In the genomic region with DNA sequence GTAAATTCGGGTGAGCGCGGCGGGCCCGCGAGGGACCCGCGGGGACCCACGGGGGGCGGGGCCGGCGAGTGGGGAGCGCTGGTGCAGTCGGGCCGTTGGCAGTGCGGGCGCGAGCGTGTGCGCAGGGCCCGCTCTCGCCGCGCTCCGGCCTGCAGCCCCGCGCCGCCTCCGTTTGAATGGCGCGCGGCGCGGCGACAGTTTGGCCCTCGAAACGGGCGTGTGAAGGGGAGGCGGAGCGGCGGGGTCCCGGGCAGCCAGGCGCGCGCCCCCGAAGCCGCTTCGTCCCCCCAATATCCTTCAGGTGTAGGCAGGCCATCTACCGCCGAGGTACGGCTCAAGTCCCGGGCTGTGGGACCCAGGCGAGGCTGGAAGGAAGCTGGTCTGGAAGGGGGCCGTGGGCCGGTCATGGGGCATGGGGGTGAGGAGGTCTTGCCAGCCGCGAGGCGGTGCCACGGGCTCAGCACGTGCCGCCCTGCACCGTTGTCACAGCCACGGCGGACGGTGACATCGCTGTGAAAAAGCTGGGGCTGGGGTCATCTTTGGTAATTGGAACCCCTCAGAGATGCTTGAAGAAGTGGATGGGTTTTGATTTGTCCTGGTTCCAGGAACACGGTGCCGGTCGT, we compare ENCODE assay signal across 8 mouse cellular contexts. TPM values are rescaled to one million over a fixed set of nuclear protein-coding genes. Genes with fewer than 3 reads are reported as not detected.
A peak's percentile ranks its signal among the peaks of the same experiment; 100 is the strongest.
DNase-seq lines count a peak whose midpoint lies in the region; ATAC-seq lines count a peak whose summit lies in the region.

No protein-coding gene starts in this region.

- H3K36me3 ChIP-seq in embryonic facial prominence, embryonic 12.5 days, result no peaks in the 10 kb centered on the region
- H3K36me3 ChIP-seq in liver, embryonic 15.5 days (replicated peaks), result no peaks in the 10 kb centered on the region

- peak overlapping the region; percentile 64 for H3K4me2 ChIP-seq in embryonic facial prominence, embryonic 12.5 days (replicated peaks)
- H3K4me2 ChIP-seq in liver, embryonic 15.5 days, result peak overlapping the region; percentile 90

- peak overlapping the region; percentile 93 for H3K9ac ChIP-seq in embryonic facial prominence, embryonic 12.5 days
- H3K9ac ChIP-seq in liver, embryonic 15.5 days, result peak overlapping the region; percentile 84

- peak; percentile 21 for ATAC-seq in activated CD4-positive, CD25-positive, alpha-beta regulatory T cell, adult 4 months
- peak; percentile 32; the same call in 1 of the 2 replicates for ATAC-seq in embryonic facial prominence, embryonic 12.5 days (ENCODE audit: insufficient number of reproducible peaks, insufficient read depth, low FRiP score, low TSS enrichment)
- peak; percentile 59 for ATAC-seq in liver, embryonic 15.5 days (ENCODE audit: insufficient read depth)

- peak overlapping the region; percentile 92 for H3K27ac ChIP-seq in embryonic facial prominence, embryonic 12.5 days
- H3K27ac ChIP-seq in liver, embryonic 15.5 days (replicated peaks), result peak overlapping the region; percentile 93

- WGBS in embryonic facial prominence, embryonic 12.5 days, result under 1% methylated on average over 50 of the region's 69 CpGs
- under 1% methylated on average over 68 of the region's 69 CpGs for WGBS in liver, embryonic 15.5 days (ENCODE audit: insufficient replicate concordance)

- H3K4me1 ChIP-seq in embryonic facial prominence, embryonic 12.5 days, result no peaks in the 10 kb centered on the region
- peaks cover 18% of the 10 kb centered on the region for H3K4me1 ChIP-seq in liver, embryonic 15.5 days (replicated peaks)

- no peaks in the 10 kb centered on the region for H3K27me3 ChIP-seq in embryonic facial prominence, embryonic 12.5 days
- H3K27me3 ChIP-seq in liver, embryonic 15.5 days, result no peaks in the 10 kb centered on the region

- no peaks in the 10 kb centered on the region for H3K9me3 ChIP-seq in embryonic facial prominence, embryonic 12.5 days
- H3K9me3 ChIP-seq in liver, embryonic 15.5 days (replicated peaks), result no peaks in the 10 kb centered on the region

- DNase-seq in layer of hippocampus, adult 11-12 months (ENCODE audit: low spot score), result peak; percentile 26
- DNase-seq in layer of hippocampus, adult 18-20 months (ENCODE audit: low spot score in 2 of 2), result no peak
- peak; percentile 52 for DNase-seq in heart, postnatal 4 days
- DNase-seq in natural killer cell, adult 2 months (ENCODE audit: low spot score in 2 of 2), result peak; percentile 24 to 54
- peak; percentile 70 for DNase-seq in yolk sac, embryonic 10.5 days (ENCODE audit: low spot score)

- H3K4me3 ChIP-seq in embryonic facial prominence, embryonic 12.5 days, result peak overlapping the region; percentile 95
- H3K4me3 ChIP-seq in liver, embryonic 15.5 days (replicated peaks), result peak overlapping the region; percentile 85

RNA-seq across cellular contexts. Expression of gene Nup205, which starts 0.5 kb away (rescaled TPM):
- total RNA-seq in layer of hippocampus, adult 18-20 months (2021), result 10 to 100 TPM; 28.1 to 32.0 TPM
- polyA plus RNA-seq in activated CD4-positive, CD25-positive, alpha-beta regulatory T cell, adult 4 months (2017; shearing (Covaris generic)), result 10 to 100 TPM; 18.0 to 18.6 TPM
- 41.0 and 45.1 TPM in 2 replicates for polyA plus RNA-seq in embryonic facial prominence, embryonic 12.5 days (2016; fragmentation: Nextera tagmentation; extraction: Ambion mirVana)
- 10 to 100 TPM; 44.6 to 47.8 TPM for total RNA-seq in heart, postnatal 4 days (2021)
- polyA plus RNA-seq in liver, embryonic 15.5 days (2015; fragmentation: Nextera tagmentation; extraction: Ambion mirVana), result 16.2 and 16.5 TPM in 2 replicates

RNA-seq across cellular contexts. Expression of gene Cnot4, which starts 44.2 kb away (rescaled TPM):
- 10 to 100 TPM; 46.6 to 53.7 TPM for total RNA-seq in layer of hippocampus, adult 18-20 months (2021)
- 10 to 100 TPM; 38.4 to 56.6 TPM for polyA plus RNA-seq in activated CD4-positive, CD25-positive, alpha-beta regulatory T cell, adult 4 months (2017; shearing (Covaris generic))
- 27.9 and 31.9 TPM in 2 replicates for polyA plus RNA-seq in embryonic facial prominence, embryonic 12.5 days (2016; fragmentation: Nextera tagmentation; extraction: Ambion mirVana)
- total RNA-seq in heart, postnatal 4 days (2021), result 10 to 100 TPM; 22.2 to 24.7 TPM
- polyA plus RNA-seq in liver, embryonic 15.5 days (2015; fragmentation: Nextera tagmentation; extraction: Ambion mirVana), result 9.4 and 11.1 TPM in 2 replicates

Comparison
In these comparisons a context has a peak if more than half of its experiments do, and no peak if none do; other contexts are left out.
1. DNase-seq: peak in layer of hippocampus, adult 11-12 months (single experiment), heart, postnatal 4 days (single experiment), natural killer cell, adult 2 months (2 of 2) and yolk sac, embryonic 10.5 days (single experiment); none in layer of hippocampus, adult 18-20 months (0 of 2).
2. Peak in every context shown above with its lines, with median percentiles within 50 percentile points of each other: ATAC-seq.